Mouse (Mus musculus): Measurements from ENCODE around the gene Atoh8.

DNA sequence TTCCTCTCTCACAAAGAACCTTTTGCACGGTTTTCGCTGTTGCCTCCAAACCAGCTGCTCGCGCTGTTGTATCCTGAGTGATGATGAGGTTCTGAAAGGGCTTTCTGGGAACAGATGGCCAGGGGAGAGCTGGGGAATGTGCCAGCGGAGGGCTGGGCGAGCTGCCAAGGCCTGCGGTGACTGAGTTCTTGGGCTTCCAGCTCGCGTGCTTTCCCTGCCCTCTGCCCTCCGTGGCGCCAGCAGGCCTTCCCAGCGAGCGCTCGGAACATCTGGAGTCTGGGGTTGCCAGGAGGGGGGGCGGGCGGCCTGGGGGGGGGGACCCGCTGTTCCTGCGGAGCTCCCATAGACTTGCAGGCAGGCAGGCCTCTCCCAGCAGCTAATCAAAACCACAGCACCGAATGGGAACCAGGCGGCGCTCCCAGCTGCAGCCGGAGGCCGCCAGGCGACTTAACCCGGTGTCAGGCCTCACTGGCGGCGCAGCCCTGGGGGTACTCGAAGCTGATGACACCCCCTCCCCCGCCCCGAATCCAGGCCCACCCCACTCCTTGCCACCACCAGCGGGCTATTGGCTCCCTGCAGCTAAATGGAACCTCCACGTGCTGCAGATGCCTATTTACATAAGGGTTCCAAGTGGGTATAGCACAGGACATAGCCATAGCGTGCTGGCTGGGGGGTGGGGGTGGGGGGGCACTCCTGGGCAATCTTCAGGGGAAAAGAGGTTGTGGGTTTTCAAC is 18.5 kb downstream of the Atoh8 start:
- TF ChIP-seq CTCF (IDR thresholded peaks at IDR 0.05) (peak; percentile 36), EP300 (IDR thresholded peaks at IDR 0.05) (peak; percentile 82)

Data from lung, postnatal 0 days (tissue).